Mouse (Mus musculus) midbrain, embryonic 14.5 days (tissue): ENCODE data around the gene Hdac4. TPM values are rescaled to one million over a fixed set of nuclear protein-coding genes. Genes with fewer than 3 reads are reported as not detected.

Experiments
- ATAC-seq: fragments of 200-750 bp; cut with Nextera tagmentation; 2 replicates; pipeline ENCODE4 v1.8.0; 2017; ENCODE audit warnings: moderate number of reproducible peaks, moderate library complexity; ENCODE audit not compliant: low FRiP score, low TSS enrichment
- DNase-seq: peaks from one replicate; pipeline ENCODE4 v3.0.0-alpha.2; 2015
- H3K27ac ChIP-seq: fragments of 300-500 bp; sonication (generic); replicated peaks from 2 replicates; pipeline ENCODE4 v1.5.1; 2014; ENCODE audit warnings: mild to moderate bottlenecking, low read depth, low read length, moderate library complexity
- H3K27me3 ChIP-seq: fragments of 300-500 bp; sonication (generic); 2 replicates; pipeline ENCODE4 v1.6.1; 2014; ENCODE audit warnings: low read length, control low read depth, mixed read lengths; ENCODE audit not compliant: control insufficient read depth, insufficient read depth
- H3K36me3 ChIP-seq: fragments of 300-500 bp; sonication (generic); 2 replicates; pipeline ENCODE4 v1.6.1; 2014; ENCODE audit warnings: low read length, control low read depth; ENCODE audit not compliant: control insufficient read depth, insufficient read depth
- H3K4me1 ChIP-seq: fragments of 300-500 bp; sonication (generic); 2 replicates; pipeline ENCODE4 v1.6.1; 2014; ENCODE audit warnings: mild to moderate bottlenecking, antibody characterized with exemption, low read length, control low read depth; ENCODE audit not compliant: control insufficient read depth, insufficient read depth
- H3K4me2 ChIP-seq: fragments of 300-500 bp; sonication (generic); 2 replicates; pipeline ENCODE4 v1.6.1; 2014; ENCODE audit warnings: mild to moderate bottlenecking, low read length, moderate library complexity
- H3K4me3 ChIP-seq: fragments of 300-500 bp; sonication (generic); replicated peaks from 2 replicates; pipeline ENCODE4 v1.5.1; 2014; ENCODE audit warnings: low read depth, low read length
- H3K9ac ChIP-seq: fragments of 300-500 bp; sonication (generic); replicated peaks from 2 replicates; pipeline ENCODE4 v1.6.1; 2014; ENCODE audit warnings: mild to moderate bottlenecking, low read length, moderate library complexity
- H3K9me3 ChIP-seq: fragments of 300-500 bp; sonication (generic); 2 replicates; pipeline ENCODE4 v1.6.1; 2016; ENCODE audit warnings: low read length, control low read depth, mixed read lengths; ENCODE audit not compliant: control insufficient read depth
- WGBS: fragments of 180-500 bp; shearing (Covaris S2); extraction: QIAGEN DNeasy Blood & Tissue Kit; methylation state at CpG from one replicate; pipeline ENCODE4 v1.1.7; 2014; 5-methylcytosine and 5-hydroxymethylcytosine counted together
- polyA plus RNA-seq: library from polyadenylated mRNA; unstranded; fragments of >200 nt; fragmentation: Nextera tagmentation; extraction: Ambion mirVana; gene quantifications from 2 replicates; pipeline ENCODE4 v1.2.1, GENCODE M21; 2014

Gene Hdac4
- polyA plus RNA-seq, 1 experiment from 2014 or later = 27.0 TPM

GRCm38 (mm10) chr1:91915961-91916360 is 279.5 kb downstream of the Hdac4 start:
- H3K4me1 ChIP-seq = no peaks in the 10 kb centered on the region
- no peak overlapping the region for H3K9ac ChIP-seq
- H3K4me3 ChIP-seq = no peak overlapping the region
- H3K4me2 ChIP-seq = no peak overlapping the region
- ATAC-seq = no peak
- no peak for DNase-seq
- no peak overlapping the region for H3K27ac ChIP-seq
- WGBS = 78% methylated on average over 5 of the region's 5 CpGs
- no peaks in the 10 kb centered on the region for H3K27me3 ChIP-seq
- H3K9me3 ChIP-seq = no peaks in the 10 kb centered on the region
- H3K36me3 ChIP-seq = no peaks in the 10 kb centered on the region

- Histone ChIP-seq H3K36me3 (no peaks in the 10 kb centered on the region), H3K27ac (no peak overlapping the region), H3K27me3 (no peaks in the 10 kb centered on the region), H3K4me1 (no peaks in the 10 kb centered on the region), H3K9me3 (no peaks in the 10 kb centered on the region), H3K4me2 (no peak overlapping the region), H3K4me3 (no peak overlapping the region), H3K9ac (no peak overlapping the region)
- DNase-seq (no peak), ATAC-seq (no peak)
- 66% methylated on average over 3 of the region's 3 CpGs for WGBS
Measured at GRCm38 (mm10) chr1:91914648-91915047, 280.9 kb downstream of the Hdac4 start.

- no peaks in the 10 kb centered on the region for H3K9me3 ChIP-seq
- no peaks in the 10 kb centered on the region for H3K27me3 ChIP-seq
- no peak overlapping the region for H3K27ac ChIP-seq
- H3K9ac ChIP-seq = no peak overlapping the region
- H3K4me3 ChIP-seq = no peak overlapping the region
- WGBS = 48% methylated on average over 6 of the region's 6 CpGs
- DNase-seq (peak; percentile 48), ATAC-seq (no peak)
- H3K36me3 ChIP-seq = no peaks in the 10 kb centered on the region
- H3K4me1 ChIP-seq = no peaks in the 10 kb centered on the region
- H3K4me2 ChIP-seq = no peak overlapping the region
Measured at GRCm38 (mm10) chr1:91913850-91914249, 281.6 kb downstream of the Hdac4 start.

GRCm38 (mm10) chr1:91912227-91913119 is 283.0 kb downstream of the Hdac4 start:
- no peak overlapping the region for H3K4me2 ChIP-seq
- H3K4me1 ChIP-seq = 0 out of 2 replicates have a peak, but pooled peaks cover 3% of the 10 kb centered on the region
- H3K4me3 ChIP-seq = no peak overlapping the region
- ATAC-seq (no peak), DNase-seq (no peak)
- H3K27ac ChIP-seq = no peak overlapping the region
- H3K9me3 ChIP-seq = no peaks in the 10 kb centered on the region
- no peaks in the 10 kb centered on the region for H3K27me3 ChIP-seq
- WGBS = 57% methylated on average over 10 of the region's 10 CpGs
- H3K9ac ChIP-seq = no peak overlapping the region
- H3K36me3 ChIP-seq = no peaks in the 10 kb centered on the region

GRCm38 (mm10) chr1:91905268-91905667 is 290.2 kb downstream of the Hdac4 start:
- H3K4me3 ChIP-seq = no peak overlapping the region
- no peaks in the 10 kb centered on the region for H3K36me3 ChIP-seq
- DNase-seq (no peak), ATAC-seq (no peak)
- no peaks in the 10 kb centered on the region for H3K27me3 ChIP-seq
- 0 out of 2 replicates have a peak, but pooled peaks cover 3% of the 10 kb centered on the region for H3K4me1 ChIP-seq
- no peak overlapping the region for H3K27ac ChIP-seq
- H3K4me2 ChIP-seq = no peak overlapping the region
- no peaks in the 10 kb centered on the region for H3K9me3 ChIP-seq
- 89% methylated on average over 6 of the region's 6 CpGs for WGBS
- H3K9ac ChIP-seq = no peak overlapping the region

GRCm38 (mm10) chr1:91903241-91903981 is 292.1 kb downstream of the Hdac4 start:
- Histone ChIP-seq H3K4me3 (no peak overlapping the region), H3K27ac (no peak overlapping the region), H3K27me3 (no peaks in the 10 kb centered on the region), H3K36me3 (no peaks in the 10 kb centered on the region), H3K4me2 (no peak overlapping the region), H3K4me1 (no peaks in the 10 kb centered on the region), H3K9ac (no peak overlapping the region), H3K9me3 (no peaks in the 10 kb centered on the region)
- WGBS = 77% methylated on average over 8 of the region's 8 CpGs
- no peak for ATAC-seq
- DNase-seq = no peak

- H3K4me3 ChIP-seq = no peak overlapping the region
- H3K27me3 ChIP-seq = no peaks in the 10 kb centered on the region
- WGBS = 84% methylated on average over 2 of the region's 2 CpGs
- no peaks in the 10 kb centered on the region for H3K4me1 ChIP-seq
- H3K9me3 ChIP-seq = no peaks in the 10 kb centered on the region
- DNase-seq (no peak), ATAC-seq (no peak)
- no peaks in the 10 kb centered on the region for H3K36me3 ChIP-seq
- no peak overlapping the region for H3K27ac ChIP-seq
- no peak overlapping the region for H3K9ac ChIP-seq
- H3K4me2 ChIP-seq = no peak overlapping the region
Measured at GRCm38 (mm10) chr1:91897078-91897477, 298.4 kb downstream of the Hdac4 start.

GRCm38 (mm10) chr1:91894286-91894685 is 301.2 kb downstream of the Hdac4 start:
- Histone ChIP-seq H3K9me3 (no peaks in the 10 kb centered on the region), H3K36me3 (no peaks in the 10 kb centered on the region), H3K27me3 (no peaks in the 10 kb centered on the region), H3K4me3 (no peak overlapping the region), H3K4me1 (no peaks in the 10 kb centered on the region), H3K27ac (no peak overlapping the region), H3K9ac (no peak overlapping the region), H3K4me2 (no peak overlapping the region)
- ATAC-seq = no peak
- 89% methylated on average over 5 of the region's 5 CpGs for WGBS
- DNase-seq = no peak
